Mouse (Mus musculus): ENCODE measurements around the gene Muc13.

Gene Muc13

GRCm38 (mm10) chr16:33770778-33771454, 22.9 kb upstream of the Muc13 start:
- DNase-seq: no peak

DNA sequence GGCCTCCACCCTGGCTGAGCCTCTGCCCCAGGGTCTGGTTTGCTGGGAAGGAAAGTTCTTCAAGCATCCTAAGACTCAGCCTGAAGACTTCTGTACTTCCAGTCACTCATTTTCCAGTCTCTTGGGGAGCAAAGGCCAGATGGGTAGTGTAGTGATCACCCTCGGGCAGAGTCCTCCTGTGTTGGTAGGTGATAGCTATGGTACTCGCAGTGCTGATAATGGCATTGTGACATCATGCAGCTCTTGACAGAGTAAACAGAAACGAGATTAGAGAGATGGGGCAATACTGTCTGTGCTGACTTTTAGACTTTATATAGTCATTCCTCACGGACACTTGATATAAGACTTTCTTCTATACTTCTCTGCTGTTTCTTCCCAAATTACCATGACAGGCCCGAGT, 21.0 kb upstream of the Muc13 start:
- no peak for DNase-seq

- no peak for DNase-seq
Measured at GRCm38 (mm10) chr16:33774972-33775371, 18.9 kb upstream of the Muc13 start.

DNA sequence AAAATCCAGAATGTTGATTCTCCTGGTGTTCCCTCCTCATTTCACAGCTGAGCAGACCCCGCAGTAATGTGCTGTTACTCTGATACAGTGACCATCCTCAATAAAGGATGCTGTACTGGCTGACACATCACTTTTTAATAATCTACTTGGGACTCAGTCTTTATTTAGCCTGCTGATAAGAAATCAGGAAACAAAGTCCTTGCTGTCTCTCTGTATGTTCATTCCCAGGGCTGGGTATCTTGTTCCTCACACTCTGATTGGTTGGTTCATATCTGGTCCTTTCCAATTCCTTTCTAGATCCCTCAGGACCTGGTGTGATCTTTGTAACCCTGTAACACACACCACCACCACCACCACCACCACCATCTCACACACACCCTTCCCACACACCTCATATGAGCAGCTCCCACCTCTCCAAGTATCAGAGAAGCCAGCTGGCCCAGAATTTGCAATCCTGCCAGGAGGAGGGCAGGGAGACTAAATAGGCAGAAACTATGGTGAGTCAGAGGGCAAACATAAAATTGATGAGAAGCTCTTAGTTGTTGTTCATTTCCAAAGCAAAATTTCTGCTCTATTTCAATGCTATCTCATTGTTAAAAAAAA, 18.0 kb upstream of the Muc13 start:
- DNase-seq: no peak

- no peak for DNase-seq
Measured at GRCm38 (mm10) chr16:33776766-33777529, 16.9 kb upstream of the Muc13 start.

DNA sequence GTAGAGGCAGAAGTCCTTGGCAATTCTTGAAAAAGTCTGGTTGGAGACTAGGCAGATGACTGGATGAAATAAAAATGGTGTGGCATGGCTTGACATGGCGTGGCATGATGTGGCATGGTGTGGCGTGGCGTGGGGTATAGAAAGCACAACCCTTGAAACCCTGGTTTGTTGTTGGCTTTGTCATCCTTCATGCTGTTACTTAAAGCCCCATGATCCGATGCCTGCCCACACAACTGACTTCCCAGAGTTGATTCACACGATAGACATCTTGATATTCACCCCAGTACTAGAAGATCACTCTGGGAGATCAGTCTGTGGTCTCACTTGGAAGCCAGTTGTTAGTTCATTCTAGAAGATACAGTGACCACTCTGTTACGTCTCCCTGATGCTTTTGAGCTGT, 16.2 kb upstream of the Muc13 start:
- no peak for DNase-seq

DNA sequence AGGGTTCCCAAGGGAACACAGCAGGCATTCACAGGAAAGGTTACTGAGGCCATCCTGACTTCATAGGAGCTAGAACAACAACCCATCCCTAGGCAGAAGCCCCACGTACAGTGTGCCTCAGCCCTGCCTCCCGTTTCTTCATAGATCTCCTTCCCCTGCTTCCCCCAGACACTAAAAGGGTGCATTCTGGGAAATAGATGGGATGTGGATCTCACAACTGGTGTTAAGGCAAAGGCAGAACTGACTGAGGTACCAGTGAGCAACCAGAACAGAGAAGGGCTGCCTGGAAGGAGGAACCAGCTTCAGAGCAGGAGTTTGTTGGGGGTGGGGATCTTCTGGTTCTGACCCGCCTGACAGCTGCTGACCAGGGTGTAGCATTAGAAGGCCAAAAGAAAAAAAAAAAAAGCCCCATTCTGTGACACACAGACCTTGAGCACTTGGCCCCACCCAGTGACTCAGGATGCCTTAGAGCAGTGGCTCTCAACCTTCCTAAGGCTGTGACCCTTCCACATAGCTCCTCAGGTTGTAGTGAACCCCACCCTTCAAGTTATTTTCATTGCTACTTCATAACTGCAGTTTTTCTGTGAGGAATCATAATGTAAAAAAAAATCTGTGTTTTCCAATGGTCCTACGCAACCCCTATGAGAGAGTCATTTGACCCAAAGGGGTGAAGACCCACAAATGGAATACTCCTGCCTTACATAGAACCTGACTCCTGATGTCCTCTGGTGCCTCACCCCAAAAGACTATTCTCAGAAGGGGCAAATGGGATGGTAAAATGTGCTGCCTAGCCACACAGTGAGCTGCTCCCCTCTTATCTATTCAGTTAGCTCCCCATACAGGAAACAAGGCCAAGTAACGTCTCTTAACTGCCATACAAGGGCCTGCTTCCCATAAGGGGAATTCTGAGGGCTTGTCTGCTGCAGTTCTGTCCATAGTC, 11.8 kb upstream of the Muc13 start:
- DNase-seq: no peak

- no peak for DNase-seq
Measured at GRCm38 (mm10) chr16:33782729-33783091, 11.1 kb upstream of the Muc13 start.

DNA sequence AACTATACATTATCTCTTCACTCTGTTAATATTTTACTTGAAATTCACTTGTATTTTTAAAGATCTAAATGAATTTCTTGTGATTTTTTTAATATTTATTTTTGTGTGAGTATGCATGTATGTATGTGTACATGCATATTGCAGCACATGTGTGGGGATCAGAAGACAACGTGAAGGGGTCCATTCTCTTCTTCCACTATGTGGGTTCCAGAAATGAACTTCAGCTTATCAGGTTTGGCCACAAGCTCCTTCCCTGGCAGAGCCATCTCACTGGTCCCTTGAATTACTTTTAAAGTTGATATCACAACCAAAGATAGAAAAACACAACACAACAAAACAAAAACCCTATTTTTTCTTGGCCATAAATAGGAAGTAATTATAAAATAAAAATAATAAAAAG, 9.3 kb upstream of the Muc13 start:
- no peak for DNase-seq

GRCm38 (mm10) chr16:33785092-33785704, 8.6 kb upstream of the Muc13 start:
- no peak for DNase-seq

GRCm38 (mm10) chr16:33786657-33787390, 7.0 kb upstream of the Muc13 start:
- DNase-seq: no peak

- DNase-seq: no peak
Measured at GRCm38 (mm10) chr16:33795106-33795505, 1.3 kb downstream of the Muc13 start.

DNA sequence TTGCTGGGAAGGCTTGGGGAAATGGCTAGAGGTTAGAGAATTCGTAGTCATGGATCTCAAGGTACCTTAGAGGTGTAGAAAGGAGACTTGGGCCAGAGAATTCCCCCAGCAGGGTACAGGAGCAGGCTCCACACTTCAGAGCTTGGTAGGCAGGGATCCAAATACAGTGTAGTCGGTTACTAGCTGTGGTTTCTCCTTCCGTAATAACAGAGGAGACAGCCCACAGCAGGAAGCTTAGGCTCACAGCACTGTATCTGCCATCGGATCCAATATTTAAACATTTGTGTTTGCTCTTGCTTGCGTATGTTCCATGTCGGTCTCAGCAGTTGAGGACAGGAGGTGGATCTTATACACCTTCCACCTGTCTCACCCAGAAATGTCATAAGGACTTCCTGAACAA, 2.0 kb downstream of the Muc13 start:
- DNase-seq: no peak

DNA sequence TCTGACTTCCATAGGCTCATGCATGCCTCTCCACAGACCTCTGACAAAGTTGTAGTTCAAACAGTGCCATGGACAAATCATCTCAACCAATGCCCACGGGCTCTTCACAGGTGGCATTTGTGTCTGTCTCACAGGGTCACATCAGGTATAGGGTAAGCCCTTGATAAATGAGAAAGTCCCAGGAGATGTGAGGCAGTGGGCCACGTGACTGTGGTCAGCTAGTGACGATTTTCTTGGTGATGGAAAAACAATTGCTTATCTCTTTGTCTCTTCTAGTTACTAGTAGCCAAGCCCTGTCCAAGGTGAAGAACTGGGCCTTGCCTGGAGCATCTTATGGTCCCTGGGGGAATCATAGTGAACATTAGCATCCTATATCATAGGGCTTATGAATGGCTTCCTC, 2.9 kb downstream of the Muc13 start:
- no peak for DNase-seq

GRCm38 (mm10) chr16:33797860-33798259, 4.0 kb downstream of the Muc13 start:
- peak; percentile 23 to 61 for DNase-seq

DNA sequence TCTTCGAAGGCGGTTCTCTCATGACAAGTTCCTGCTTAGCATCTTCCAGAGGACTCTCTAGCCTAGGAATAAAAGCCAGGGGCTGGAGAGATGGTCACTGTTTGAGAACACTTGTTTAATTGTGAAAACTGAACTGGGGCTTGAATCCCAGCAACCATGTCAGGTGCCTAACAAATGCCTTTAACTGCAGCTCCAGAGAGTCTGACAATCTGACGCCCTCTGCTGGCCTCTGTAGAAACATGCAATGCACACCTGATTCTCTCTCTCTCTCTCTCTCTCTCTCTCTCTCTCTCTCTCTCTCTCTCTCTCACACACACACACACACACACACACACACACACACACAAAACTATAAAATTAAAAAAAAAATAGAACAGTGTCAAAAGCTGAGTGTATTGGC, 16.2 kb downstream of the Muc13 start:
- no peak for DNase-seq

GRCm38 (mm10) chr16:33818413-33819165, 24.8 kb downstream of the Muc13 start:
- DNase-seq: no peak

- peak; percentile 82 to 90 for DNase-seq
Measured at GRCm38 (mm10) chr16:33820269-33821178, 26.7 kb downstream of the Muc13 start.

GRCm38 (mm10) chr16:33824603-33825002, 30.8 kb downstream of the Muc13 start:
- no peak for DNase-seq

GRCm38 (mm10) chr16:33828496-33828895, 34.7 kb downstream of the Muc13 start:
- no peak for DNase-seq
